Mouse (Mus musculus): ENCODE data around the gene Itgb4. TPM values are rescaled to one million over a fixed set of nuclear protein-coding genes. Genes with fewer than 3 reads are reported as not detected.

The Itgb4 gene
- polyA plus RNA-seq, 1 experiment from 2014 or later: 3.4 TPM

DNA sequence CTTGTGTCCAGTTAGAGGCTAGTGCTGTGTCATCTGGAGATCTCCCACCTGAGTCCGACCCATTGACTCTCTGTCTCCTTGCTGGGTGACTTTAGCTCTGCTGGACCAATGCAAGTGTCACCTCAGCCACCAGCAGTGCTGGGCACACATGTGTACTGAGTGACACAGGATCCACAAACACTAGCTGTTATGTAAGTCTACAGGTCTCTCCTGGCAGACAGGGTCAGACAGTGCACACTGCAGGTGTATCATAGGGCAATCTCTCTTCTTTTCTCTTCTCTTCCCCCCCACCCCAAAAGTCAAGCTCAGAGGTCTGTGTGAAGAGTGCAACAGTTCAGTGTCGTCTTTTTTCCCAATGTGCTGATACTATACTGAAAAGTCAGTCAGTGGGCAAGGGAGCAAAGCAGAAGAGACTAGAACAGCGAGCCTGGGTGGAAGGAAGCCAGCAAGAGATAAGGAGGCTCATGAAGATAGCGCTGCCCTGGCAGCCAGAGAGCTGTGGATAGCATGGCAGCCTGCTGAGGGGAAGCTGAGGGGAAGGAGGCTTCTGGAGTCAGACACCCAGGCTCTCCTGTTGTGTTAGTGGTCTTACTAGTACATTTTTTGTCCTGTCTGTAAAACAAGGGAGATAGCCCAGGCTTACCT lies 82.8 kb downstream of the Itgb4 start:
- WGBS: 69% methylated on average over 4 of the region's 4 CpGs
- no peak for ATAC-seq (ENCODE audit: borderline replicate concordance, extremely low read depth, low FRiP score, low TSS enrichment)
- Histone ChIP-seq H3K27me3 (no peaks in the 10 kb centered on the region), H3K9me3 (no peaks in the 10 kb centered on the region), H3K27ac (no peak overlapping the region), H3K4me3 (no peak overlapping the region), H3K36me3 (peaks cover 90% of the 10 kb centered on the region), H3K9ac (no peak overlapping the region), H3K4me2 (no peak overlapping the region), H3K4me1 (no peaks in the 10 kb centered on the region)

Other genes starting within 250 kb of the Itgb4 start
- gene Tmem94, start 209.3 kb upstream of the Itgb4 start, polyA plus RNA-seq (2015; fragmentation: Nextera tagmentation; extraction: Ambion mirVana): 23.1 and 24.6 TPM in 2 replicates
- 19.0 and 19.6 TPM in 2 replicates for gene Caskin2, start 161.1 kb upstream of the Itgb4 start, polyA plus RNA-seq (2015; fragmentation: Nextera tagmentation; extraction: Ambion mirVana)
- 37.3 and 43.0 TPM in 2 replicates for gene Tsen54, start 160.0 kb upstream of the Itgb4 start, polyA plus RNA-seq (2015; fragmentation: Nextera tagmentation; extraction: Ambion mirVana)
- gene Llgl2, start 150.7 kb upstream of the Itgb4 start, polyA plus RNA-seq (2015; fragmentation: Nextera tagmentation; extraction: Ambion mirVana): 35.1 and 40.1 TPM in 2 replicates
- gene Myo15b, start 116.3 kb upstream of the Itgb4 start, polyA plus RNA-seq (2015; fragmentation: Nextera tagmentation; extraction: Ambion mirVana): 0.25 and 0.49 TPM in 2 replicates
- 3.6 and 4.8 TPM in 2 replicates for gene Smim5, start 74.7 kb upstream of the Itgb4 start, polyA plus RNA-seq (2015; fragmentation: Nextera tagmentation; extraction: Ambion mirVana)
- 24.4 and 25.5 TPM in 2 replicates for gene Smim6, start 62.7 kb upstream of the Itgb4 start, polyA plus RNA-seq (2015; fragmentation: Nextera tagmentation; extraction: Ambion mirVana)
- gene Sap30bp, start 41.4 kb upstream of the Itgb4 start, polyA plus RNA-seq (2015; fragmentation: Nextera tagmentation; extraction: Ambion mirVana): 29.8 and 35.5 TPM in 2 replicates
- gene Recql5, start 41.2 kb upstream of the Itgb4 start, polyA plus RNA-seq (2015; fragmentation: Nextera tagmentation; extraction: Ambion mirVana): 20.5 and 22.3 TPM in 2 replicates
- 215 and 229 TPM in 2 replicates for gene Galk1, start 38.0 kb downstream of the Itgb4 start, polyA plus RNA-seq (2015; fragmentation: Nextera tagmentation; extraction: Ambion mirVana)
- gene H3f3b, start 53.3 kb downstream of the Itgb4 start, polyA plus RNA-seq (2015; fragmentation: Nextera tagmentation; extraction: Ambion mirVana): 1,879 and 1,955 TPM in 2 replicates
- 37.0 and 37.7 TPM in 2 replicates for gene Unk, start 55.6 kb downstream of the Itgb4 start, polyA plus RNA-seq (2015; fragmentation: Nextera tagmentation; extraction: Ambion mirVana)
- gene Unc13d, start 103.3 kb downstream of the Itgb4 start, polyA plus RNA-seq (2015; fragmentation: Nextera tagmentation; extraction: Ambion mirVana): 4.1 and 6.4 TPM in 2 replicates
- 58.0 and 67.9 TPM in 2 replicates for gene Wbp2, start 112.3 kb downstream of the Itgb4 start, polyA plus RNA-seq (2015; fragmentation: Nextera tagmentation; extraction: Ambion mirVana)
- 24.9 and 25.9 TPM in 2 replicates for gene Trim47, start 152.5 kb downstream of the Itgb4 start, polyA plus RNA-seq (2015; fragmentation: Nextera tagmentation; extraction: Ambion mirVana)
- 3.7 and 4.3 TPM in 2 replicates for gene Trim65, start 156.4 kb downstream of the Itgb4 start, polyA plus RNA-seq (2015; fragmentation: Nextera tagmentation; extraction: Ambion mirVana)
- 89.5 and 94.7 TPM in 2 replicates for gene Mrpl38, start 164.2 kb downstream of the Itgb4 start, polyA plus RNA-seq (2015; fragmentation: Nextera tagmentation; extraction: Ambion mirVana)
- 29.7 and 35.9 TPM in 2 replicates for gene Fbf1, start 193.5 kb downstream of the Itgb4 start, polyA plus RNA-seq (2015; fragmentation: Nextera tagmentation; extraction: Ambion mirVana)
- gene Ten1, start 224.1 kb downstream of the Itgb4 start, polyA plus RNA-seq (2015; fragmentation: Nextera tagmentation; extraction: Ambion mirVana): 77.5 and 78.3 TPM in 2 replicates
- 19.6 and 21.2 TPM in 2 replicates for gene Acox1, start 224.3 kb downstream of the Itgb4 start, polyA plus RNA-seq (2015; fragmentation: Nextera tagmentation; extraction: Ambion mirVana)